Mouse (Mus musculus): ENCODE measurements at regions not wholly inside any gene's neighbourhood (a gene's known extent, or its start where the extent isn't known, plus 50 kb on each side); places are given as distances from the start of the nearest gene placed in this dataset.

GRCm38 (mm10) chr16:29840412-29840811, 223.8 kb upstream of the Hes1 start:
- 95% methylated on average over 2 of the region's 2 CpGs for WGBS
- H3K36me3 ChIP-seq (ENCODE audit: control insufficient read depth, insufficient read depth, low read length) = no peaks in the 10 kb centered on the region
- H3K4me3 ChIP-seq (ENCODE audit: insufficient read depth, low read depth, low read length) = no peak overlapping the region
- no peaks in the 10 kb centered on the region for H3K79me2 ChIP-seq (ENCODE audit: control insufficient read depth, insufficient read depth, low read length)
- H3K27me3 ChIP-seq (ENCODE audit: control insufficient read depth, insufficient read depth, low read length) = no peaks in the 10 kb centered on the region
- DNase-seq (ENCODE audit: extremely low read depth, low read depth, low spot score) = no peak
- TF ChIP-seq POLR2A (IDR thresholded peaks at IDR 0.05; ENCODE audit: extremely low read depth, insufficient read depth, low read length) (no peak), CTCF (IDR thresholded peaks at IDR 0.05; ENCODE audit: low read depth, low read length) (no peak)
- no peaks in the 10 kb centered on the region for H3K4me1 ChIP-seq (ENCODE audit: control insufficient read depth, insufficient read depth, low read length)
- H3K27ac ChIP-seq (replicated peaks; ENCODE audit: insufficient read depth, low read depth, low read length) = no peak overlapping the region
- H3K9ac ChIP-seq (ENCODE audit: low read depth, low read length) = no peak overlapping the region

DNA sequence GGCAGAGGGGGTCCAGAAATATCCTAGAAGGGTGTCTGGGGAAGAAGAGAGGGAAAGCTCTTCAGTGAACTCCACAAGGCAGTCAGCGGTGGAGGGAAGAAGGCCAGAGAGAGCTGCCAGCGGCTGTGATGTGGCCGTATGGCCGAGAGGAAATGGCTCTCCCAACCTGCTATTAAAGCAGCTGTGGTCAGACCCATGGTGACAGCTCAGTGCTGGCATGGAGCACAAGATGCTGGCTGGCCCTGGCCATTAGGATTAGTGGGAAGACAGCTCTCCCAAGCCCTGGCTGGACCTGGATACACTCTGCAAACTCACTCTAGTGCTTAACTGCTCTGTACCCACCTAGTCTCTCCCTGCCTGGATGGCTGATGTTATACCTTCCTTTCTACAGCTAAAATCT, 223.1 kb upstream of the Hes1 start:
- H3K27me3 ChIP-seq (ENCODE audit: control insufficient read depth, insufficient read depth, low read length) = no peaks in the 10 kb centered on the region
- no peak overlapping the region for H3K9ac ChIP-seq (ENCODE audit: low read depth, low read length)
- H3K4me3 ChIP-seq (ENCODE audit: insufficient read depth, low read depth, low read length) = no peak overlapping the region
- TF ChIP-seq CTCF (IDR thresholded peaks at IDR 0.05; ENCODE audit: low read depth, low read length) (no peak), POLR2A (IDR thresholded peaks at IDR 0.05; ENCODE audit: extremely low read depth, insufficient read depth, low read length) (no peak)
- WGBS = 84% methylated on average over 4 of the region's 4 CpGs
- no peaks in the 10 kb centered on the region for H3K79me2 ChIP-seq (ENCODE audit: control insufficient read depth, insufficient read depth, low read length)
- no peaks in the 10 kb centered on the region for H3K36me3 ChIP-seq (ENCODE audit: control insufficient read depth, insufficient read depth, low read length)
- H3K4me1 ChIP-seq (ENCODE audit: control insufficient read depth, insufficient read depth, low read length) = no peaks in the 10 kb centered on the region
- no peak for DNase-seq (ENCODE audit: extremely low read depth, low read depth, low spot score)
- no peak overlapping the region for H3K27ac ChIP-seq (replicated peaks; ENCODE audit: insufficient read depth, low read depth, low read length)

- Histone ChIP-seq H3K9ac (ENCODE audit: low read depth, low read length) (no peak overlapping the region), H3K79me2 (ENCODE audit: control insufficient read depth, insufficient read depth, low read length) (no peaks in the 10 kb centered on the region), H3K36me3 (ENCODE audit: control insufficient read depth, insufficient read depth, low read length) (no peaks in the 10 kb centered on the region), H3K27ac (replicated peaks; ENCODE audit: insufficient read depth, low read depth, low read length) (no peak overlapping the region), H3K4me3 (ENCODE audit: insufficient read depth, low read depth, low read length) (no peak overlapping the region), H3K27me3 (ENCODE audit: control insufficient read depth, insufficient read depth, low read length) (no peaks in the 10 kb centered on the region), H3K4me1 (ENCODE audit: control insufficient read depth, insufficient read depth, low read length) (no peaks in the 10 kb centered on the region)
- DNase-seq (ENCODE audit: extremely low read depth, low read depth, low spot score) = peak; percentile 22
- TF ChIP-seq CTCF (IDR thresholded peaks at IDR 0.05; ENCODE audit: low read depth, low read length) (no peak), POLR2A (IDR thresholded peaks at IDR 0.05; ENCODE audit: extremely low read depth, insufficient read depth, low read length) (no peak)
- WGBS = 95% methylated on average over 4 of the region's 4 CpGs
Measured at GRCm38 (mm10) chr16:29842071-29842470, 222.1 kb upstream of the Hes1 start.

DNA sequence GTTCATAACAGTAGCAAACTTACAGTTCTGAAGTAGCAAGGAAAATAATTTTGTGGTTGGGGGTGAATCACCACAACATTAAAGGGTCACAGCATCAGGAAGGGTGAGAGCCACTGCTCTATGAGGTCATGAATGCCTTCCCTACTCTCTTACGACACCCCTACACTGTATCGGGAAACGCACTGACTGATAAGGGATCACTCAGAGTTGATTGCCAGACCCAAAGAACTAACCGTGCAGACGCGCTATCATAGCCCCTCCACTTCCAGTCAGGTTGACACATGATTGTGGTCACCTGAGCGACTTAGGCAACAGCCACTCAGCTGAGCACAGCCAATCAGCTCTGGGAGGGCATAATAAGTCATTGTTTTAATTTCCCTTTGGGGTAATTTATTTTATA, 220.7 kb upstream of the Hes1 start:
- H3K79me2 ChIP-seq (ENCODE audit: control insufficient read depth, insufficient read depth, low read length) = no peaks in the 10 kb centered on the region
- no peak overlapping the region for H3K9ac ChIP-seq (ENCODE audit: low read depth, low read length)
- no peak for DNase-seq (ENCODE audit: extremely low read depth, low read depth, low spot score)
- H3K4me1 ChIP-seq (ENCODE audit: control insufficient read depth, insufficient read depth, low read length) = no peaks in the 10 kb centered on the region
- no peak for TF ChIP-seq CTCF (IDR thresholded peaks at IDR 0.05; ENCODE audit: low read depth, low read length)
- H3K27me3 ChIP-seq (ENCODE audit: control insufficient read depth, insufficient read depth, low read length) = no peaks in the 10 kb centered on the region
- no peak overlapping the region for H3K4me3 ChIP-seq (ENCODE audit: insufficient read depth, low read depth, low read length)
- WGBS = 78% methylated on average over 7 of the region's 7 CpGs
- no peaks in the 10 kb centered on the region for H3K36me3 ChIP-seq (ENCODE audit: control insufficient read depth, insufficient read depth, low read length)
- no peak overlapping the region for H3K27ac ChIP-seq (replicated peaks; ENCODE audit: insufficient read depth, low read depth, low read length)

- H3K27ac ChIP-seq (replicated peaks; ENCODE audit: insufficient read depth, low read depth, low read length) = no peak overlapping the region
- WGBS = 82% methylated on average over 12 of the region's 12 CpGs
- H3K9ac ChIP-seq (ENCODE audit: low read depth, low read length) = no peak overlapping the region
Measured at GRCm38 (mm10) chr16:29844706-29845596, 219.2 kb upstream of the Hes1 start.

GRCm38 (mm10) chr16:29845597-29845986, 218.6 kb upstream of the Hes1 start:
- H3K79me2 ChIP-seq (ENCODE audit: control insufficient read depth, insufficient read depth, low read length) = no peaks in the 10 kb centered on the region
- 70% methylated on average over 8 of the region's 8 CpGs for WGBS
- DNase-seq (ENCODE audit: extremely low read depth, low read depth, low spot score) = no peak
- no peaks in the 10 kb centered on the region for H3K4me1 ChIP-seq (ENCODE audit: control insufficient read depth, insufficient read depth, low read length)
- H3K27me3 ChIP-seq (ENCODE audit: control insufficient read depth, insufficient read depth, low read length) = no peaks in the 10 kb centered on the region
- H3K27ac ChIP-seq (replicated peaks; ENCODE audit: insufficient read depth, low read depth, low read length) = no peak overlapping the region
- H3K4me3 ChIP-seq (ENCODE audit: insufficient read depth, low read depth, low read length) = no peak overlapping the region
- no peak overlapping the region for H3K9ac ChIP-seq (ENCODE audit: low read depth, low read length)
- H3K36me3 ChIP-seq (ENCODE audit: control insufficient read depth, insufficient read depth, low read length) = no peaks in the 10 kb centered on the region
- no peak for TF ChIP-seq POLR2A (IDR thresholded peaks at IDR 0.05; ENCODE audit: extremely low read depth, insufficient read depth, low read length)
- TF ChIP-seq CTCF (IDR thresholded peaks at IDR 0.05; ENCODE audit: low read depth, low read length) = no peak

More at GRCm38 (mm10) chr16:29844706-29845596, 219.2 kb upstream of the Hes1 start:
- H3K36me3 ChIP-seq (ENCODE audit: control insufficient read depth, insufficient read depth, low read length) = no peaks in the 10 kb centered on the region
- TF ChIP-seq POLR2A (IDR thresholded peaks at IDR 0.05; ENCODE audit: extremely low read depth, insufficient read depth, low read length) = no peak
- TF ChIP-seq CTCF (IDR thresholded peaks at IDR 0.05; ENCODE audit: low read depth, low read length) = no peak
- H3K4me3 ChIP-seq (ENCODE audit: insufficient read depth, low read depth, low read length) = no peak overlapping the region
- H3K79me2 ChIP-seq (ENCODE audit: control insufficient read depth, insufficient read depth, low read length) = no peaks in the 10 kb centered on the region
- DNase-seq (ENCODE audit: extremely low read depth, low read depth, low spot score) = no peak
- no peaks in the 10 kb centered on the region for H3K27me3 ChIP-seq (ENCODE audit: control insufficient read depth, insufficient read depth, low read length)
- no peaks in the 10 kb centered on the region for H3K4me1 ChIP-seq (ENCODE audit: control insufficient read depth, insufficient read depth, low read length)
